Mouse (Mus musculus): Measurements from ENCODE around the gene Lef1.

GRCm38 (mm10) chr3:131190239-131190638 is 80.0 kb downstream of the Lef1 start:
- TF ChIP-seq POLR2A (IDR thresholded peaks at IDR 0.05; ENCODE audit: borderline replicate concordance, control insufficient read depth, low read depth, low read length): no peak
- TF ChIP-seq CTCF (IDR thresholded peaks at IDR 0.05; ENCODE audit: control insufficient read depth, insufficient read depth, low read length): no peak
